Comparison of ENCODE assay signal across 19 mouse cellular contexts in the genomic region with DNA sequence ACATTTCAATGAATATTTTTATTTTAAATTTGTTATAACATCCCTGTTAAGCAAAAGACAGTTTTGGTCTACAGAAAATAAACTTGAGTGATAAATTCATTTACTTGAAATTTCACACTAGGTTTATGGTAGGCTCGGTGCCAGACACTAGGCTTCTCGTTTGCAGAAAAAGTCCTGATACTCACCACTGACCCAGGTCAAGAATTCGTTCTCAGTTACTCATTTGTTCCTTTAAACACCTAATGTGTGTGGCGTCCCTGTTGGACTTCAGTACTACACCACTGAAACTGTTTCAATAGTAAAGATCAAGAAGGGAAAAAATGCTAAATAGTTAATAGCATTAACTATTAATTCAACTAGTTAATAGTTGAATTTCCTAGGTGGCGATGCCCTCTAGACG. TPM values are rescaled to one million over a fixed set of nuclear protein-coding genes. Genes with fewer than 3 reads are reported as not detected.
DNase-seq lines count a peak whose midpoint lies in the region; ATAC-seq lines count a peak whose summit lies in the region.
"Had no signal": no experiment of that assay in that cellular context is flagged by ENCODE, and none has a peak within 500 bp of the region (broad histone marks: within the 10 kb centered on the region; RNA-seq: fewer than 3 reads in every experiment).

No protein-coding gene starts in this region.

- H3K9ac ChIP-seq in kidney, embryonic 15.5 days, result no peak overlapping the region
- no peak overlapping the region for H3K9ac ChIP-seq in midbrain, embryonic 15.5 days
- H3K9ac ChIP-seq in intestine, embryonic 16.5 days (ENCODE audit: low read depth, low read length), result no peak overlapping the region
- H3K9ac ChIP-seq: forebrain, embryonic 13.5 days; forebrain, postnatal 0 days; heart, embryonic 12.5 days had no signal

- no peak overlapping the region for H3K4me3 ChIP-seq in kidney, embryonic 15.5 days (replicated peaks)
- H3K4me3 ChIP-seq in midbrain, embryonic 15.5 days, result no peak overlapping the region
- H3K4me3 ChIP-seq in intestine, embryonic 16.5 days (ENCODE audit: low read length), result no peak overlapping the region
- H3K4me3 ChIP-seq: embryonic facial prominence, embryonic 10.5 days; forebrain, embryonic 13.5 days; heart, adult 2 months; heart, embryonic 12.5 days had no signal

- H3K4me2 ChIP-seq in kidney, embryonic 15.5 days, result no peak overlapping the region
- no peak overlapping the region for H3K4me2 ChIP-seq in midbrain, embryonic 15.5 days
- H3K4me2 ChIP-seq in intestine, embryonic 16.5 days (ENCODE audit: low read depth, low read length), result no peak overlapping the region
- H3K4me2 ChIP-seq: forebrain, embryonic 13.5 days had no signal

- ATAC-seq in kidney, embryonic 15.5 days (replicated peaks; ENCODE audit: low FRiP score), result peak; percentile 76; the same call in 1 of the 2 replicates
- ATAC-seq in midbrain, embryonic 15.5 days (replicated peaks), result no peak
- ATAC-seq in intestine, embryonic 16.5 days, result no peak
- ATAC-seq: activated CD4-positive, CD25-positive, alpha-beta regulatory T cell, adult 4 months; forebrain, embryonic 13.5 days; forebrain, postnatal 0 days; Patski had no signal

- no peaks in the 10 kb centered on the region for H3K27me3 ChIP-seq in kidney, embryonic 15.5 days
- H3K27me3 ChIP-seq in midbrain, embryonic 15.5 days (replicated peaks), result no peaks in the 10 kb centered on the region
- no peaks in the 10 kb centered on the region for H3K27me3 ChIP-seq in intestine, embryonic 16.5 days (replicated peaks; ENCODE audit: control insufficient read depth, insufficient read depth, low read length)
- H3K27me3 ChIP-seq: forebrain, embryonic 13.5 days; heart, embryonic 12.5 days had no signal

- 69% methylated on average over 6 of the region's 6 CpGs for WGBS in kidney, embryonic 15.5 days
- 89% methylated on average over 6 of the region's 6 CpGs for WGBS in midbrain, embryonic 15.5 days
- 67% methylated on average over 6 of the region's 6 CpGs for whole genome bisulfite sequencing in intestine, embryonic 16.5 days

- no peak overlapping the region for H3K27ac ChIP-seq in kidney, embryonic 15.5 days
- H3K27ac ChIP-seq in midbrain, embryonic 15.5 days, result no peak overlapping the region
- no peak overlapping the region for H3K27ac ChIP-seq in intestine, embryonic 16.5 days (ENCODE audit: low read length)
- H3K27ac ChIP-seq: embryonic facial prominence, embryonic 10.5 days; forebrain, embryonic 13.5 days; heart, adult 2 months had no signal

- no peaks in the 10 kb centered on the region for H3K9me3 ChIP-seq in kidney, embryonic 15.5 days (replicated peaks)
- H3K9me3 ChIP-seq in midbrain, embryonic 15.5 days, result no peaks in the 10 kb centered on the region
- H3K9me3 ChIP-seq in intestine, embryonic 16.5 days (ENCODE audit: control insufficient read depth, low read length), result no peaks in the 10 kb centered on the region
- H3K9me3 ChIP-seq: embryonic facial prominence, embryonic 10.5 days; forebrain, embryonic 13.5 days had no signal

- no peaks in the 10 kb centered on the region for H3K4me1 ChIP-seq in kidney, embryonic 15.5 days
- H3K4me1 ChIP-seq in midbrain, embryonic 15.5 days, result no peaks in the 10 kb centered on the region
- no peaks in the 10 kb centered on the region for H3K4me1 ChIP-seq in intestine, embryonic 16.5 days (ENCODE audit: control insufficient read depth, insufficient read depth, low read length)
- H3K4me1 ChIP-seq: embryonic facial prominence, embryonic 10.5 days; forebrain, embryonic 13.5 days had no signal

- peak; percentile 66 for DNase-seq in kidney, adult 11 months
- DNase-seq in kidney, postnatal 4 days, result no peak
- DNase-seq in kidney, postnatal 14 days, result peak; percentile 60
- DNase-seq in layer of hippocampus, adult 11-12 months (ENCODE audit: low spot score), result no peak
- DNase-seq: adrenal gland, postnatal 25 days; cerebellum, adult 18-20 months; cerebellum, adult 9-11 months; forebrain, postnatal 0 days; gastrocnemius, postnatal 14 days; heart, adult 2 months; heart, postnatal 36 days had no signal

- H3K36me3 ChIP-seq in kidney, embryonic 15.5 days, result no peaks in the 10 kb centered on the region
- no peaks in the 10 kb centered on the region for H3K36me3 ChIP-seq in midbrain, embryonic 15.5 days (replicated peaks)
- no peaks in the 10 kb centered on the region for H3K36me3 ChIP-seq in intestine, embryonic 16.5 days (ENCODE audit: control insufficient read depth, insufficient read depth, low read length)
- H3K36me3 ChIP-seq: embryonic facial prominence, embryonic 10.5 days; heart, embryonic 12.5 days had no signal

RNA-seq across cellular contexts. Expression of a gene that starts 46.3 kb away (rescaled TPM):
- 1.5 TPM in 2 replicates for polyA plus RNA-seq in kidney, embryonic 15.5 days (2015; fragmentation: Nextera tagmentation; extraction: Ambion mirVana)
- polyA plus RNA-seq in midbrain, embryonic 15.5 days (2015; fragmentation: Nextera tagmentation; extraction: Ambion mirVana), result 4.1 and 4.6 TPM in 2 replicates
- polyA plus RNA-seq in intestine, embryonic 16.5 days (2015; fragmentation: Nextera tagmentation; extraction: Ambion mirVana), result 1.3 and 1.5 TPM in 2 replicates
- polyA plus RNA-seq: activated CD4-positive, CD25-positive, alpha-beta regulatory T cell, adult 4 months; Patski had no signal

RNA-seq across cellular contexts. Expression of a gene that starts 59.4 kb away (rescaled TPM):
- polyA plus RNA-seq in kidney, embryonic 15.5 days (2015; fragmentation: Nextera tagmentation; extraction: Ambion mirVana), result 88.5 and 92.0 TPM in 2 replicates
- 35.9 and 37.8 TPM in 2 replicates for polyA plus RNA-seq in midbrain, embryonic 15.5 days (2015; fragmentation: Nextera tagmentation; extraction: Ambion mirVana)
- 57.0 and 64.0 TPM in 2 replicates for polyA plus RNA-seq in intestine, embryonic 16.5 days (2015; fragmentation: Nextera tagmentation; extraction: Ambion mirVana)

Comparison
In these comparisons a context has a peak if more than half of its experiments do, and no peak if none do; other contexts are left out.
1. DNase-seq: peak in kidney, adult 11 months (single experiment) and kidney, postnatal 14 days (single experiment); none in kidney, postnatal 4 days (0 of 2) and layer of hippocampus, adult 11-12 months (single experiment).